Mouse (Mus musculus): Measurements from ENCODE around the gene Gm12248.

GRCm38 (mm10) chr11:58025881-58026280 lies 67.1 kb downstream of the Gm12248 start:
- TF ChIP-seq CTCF (IDR thresholded peaks at IDR 0.05; ENCODE audit: low read depth, low read length): no peak
- no peak for TF ChIP-seq POLR2A (IDR thresholded peaks at IDR 0.05; ENCODE audit: insufficient read depth, low read length)

Data from ES-Bruce4 (cell line).